Mouse (Mus musculus) embryo, embryonic 10 days (tissue): ENCODE results near the gene Lama2.

Experiments used
- DNase-seq: peaks from one replicate; pipeline ENCODE4 v3.0.0-alpha.2; 2015; ENCODE audit warnings: low spot score

The Lama2 gene

DNA sequence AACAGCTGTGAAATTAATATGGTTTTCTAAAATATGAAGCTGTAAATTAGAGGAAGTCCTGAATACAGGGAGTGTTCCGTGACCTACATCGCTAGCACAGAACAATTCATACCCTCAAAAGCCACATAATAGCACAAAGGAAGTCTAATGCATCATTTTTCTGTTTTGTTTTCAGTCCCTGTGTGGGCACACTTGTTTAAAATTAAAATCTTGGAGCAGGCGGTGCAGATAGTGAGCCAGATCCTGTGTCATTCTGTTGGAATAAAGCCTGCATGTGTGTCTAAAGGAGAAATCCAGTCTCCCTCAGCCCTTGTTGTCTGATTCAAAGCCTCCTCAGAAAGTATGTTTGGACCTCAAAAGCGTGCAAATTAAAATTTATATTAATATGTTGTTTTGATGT lies 234.9 kb downstream of the Lama2 start:
- DNase-seq, result no peak

DNA sequence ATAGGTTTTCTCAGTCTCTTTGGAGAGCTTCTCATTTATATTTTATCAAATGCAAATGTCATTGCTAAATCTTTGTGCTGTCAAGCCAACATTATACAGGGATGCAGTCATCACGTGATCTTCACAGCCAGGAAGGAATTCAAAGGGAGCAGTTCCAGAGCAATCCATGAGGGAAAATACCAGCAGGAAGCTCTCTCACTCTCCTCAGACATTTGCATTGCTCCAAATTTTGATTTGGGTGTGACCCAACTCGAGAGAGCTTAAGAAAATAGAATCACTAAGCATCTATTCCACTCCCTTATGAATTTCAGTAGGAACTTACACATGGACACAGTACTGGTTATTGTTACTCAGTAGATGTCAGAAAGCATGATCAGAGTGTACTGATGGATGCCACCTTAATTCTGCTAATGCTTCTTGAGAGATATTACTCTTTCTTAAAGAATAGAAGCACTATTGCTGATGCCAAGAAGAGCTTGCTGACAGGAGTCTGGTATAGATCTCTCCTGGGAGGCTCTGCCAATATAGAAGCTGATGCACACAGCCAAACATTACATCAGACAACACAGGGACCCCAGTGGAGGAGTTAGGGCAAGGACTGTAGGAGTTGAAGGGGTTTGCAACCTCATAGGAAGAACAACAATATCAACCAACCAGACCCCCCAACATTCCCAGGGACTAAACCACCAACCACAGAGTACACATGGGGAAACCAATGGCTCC lies 236.5 kb downstream of the Lama2 start:
- no peak for DNase-seq

DNA sequence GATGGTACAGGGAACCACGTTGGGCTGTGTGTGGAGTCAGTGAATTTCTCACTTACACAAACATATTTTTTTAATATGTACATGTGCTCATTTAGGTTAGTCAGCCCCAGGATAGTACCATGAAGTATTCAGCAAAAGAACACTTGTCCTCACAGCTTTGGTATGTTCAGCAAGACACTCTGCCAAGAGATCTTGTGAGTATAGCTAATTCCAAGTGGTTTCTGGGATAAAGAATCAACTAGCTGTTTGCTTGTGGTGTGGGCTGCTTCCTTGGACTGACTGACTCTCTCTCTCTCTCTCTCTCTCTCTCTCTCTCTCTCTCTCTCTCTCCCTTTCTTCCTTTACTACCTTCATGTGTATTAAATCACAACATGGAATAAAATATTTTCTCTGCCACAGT lies 241.3 kb downstream of the Lama2 start:
- DNase-seq, result no peak

DNA sequence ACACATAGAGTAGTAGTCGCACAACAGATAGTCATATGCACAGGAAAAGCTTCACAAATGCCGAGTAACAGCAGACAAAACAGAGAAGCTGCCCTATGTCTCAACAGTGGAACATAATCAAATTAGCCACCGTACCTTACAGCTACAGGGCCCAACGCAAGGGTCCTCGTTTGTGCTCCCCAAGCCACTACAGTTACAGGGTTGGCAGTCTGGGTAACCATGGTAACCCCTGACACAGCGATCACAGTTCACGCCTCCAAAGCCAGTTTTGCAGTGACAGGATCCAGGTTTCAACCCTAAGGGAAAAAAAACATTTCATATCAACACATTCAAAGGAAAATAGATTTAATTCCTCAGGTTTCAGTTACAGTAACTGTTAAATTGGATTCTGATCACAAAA lies 275.3 kb downstream of the Lama2 start:
- DNase-seq, result peak; percentile 43

DNA sequence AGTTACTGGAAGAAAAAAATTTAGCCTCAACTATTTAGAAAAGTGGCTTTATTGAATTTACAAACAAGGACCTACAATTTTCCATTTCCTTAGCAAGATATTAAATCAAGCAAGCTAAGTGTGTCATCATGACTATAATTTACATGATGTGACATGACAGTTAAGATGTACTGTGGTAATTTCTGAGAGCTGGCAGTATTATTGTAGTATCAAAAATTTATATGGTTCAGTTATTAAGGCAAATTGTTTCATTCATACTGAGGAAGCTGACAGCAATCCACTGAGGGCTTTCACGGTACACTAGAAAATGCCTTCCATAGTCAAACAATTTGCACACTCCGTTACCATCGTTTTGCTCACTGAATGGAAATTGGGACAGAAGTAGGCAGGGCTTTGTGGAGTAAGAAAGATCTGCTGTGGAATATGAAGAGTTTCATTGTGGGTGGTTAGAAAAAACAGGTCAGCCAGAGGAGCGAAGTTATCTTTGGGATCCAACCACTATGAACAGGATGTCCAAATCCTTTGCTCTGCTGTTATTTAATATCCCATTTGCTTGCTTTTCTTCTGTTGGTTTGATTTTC lies 297.1 kb downstream of the Lama2 start:
- DNase-seq, result no peak

DNA sequence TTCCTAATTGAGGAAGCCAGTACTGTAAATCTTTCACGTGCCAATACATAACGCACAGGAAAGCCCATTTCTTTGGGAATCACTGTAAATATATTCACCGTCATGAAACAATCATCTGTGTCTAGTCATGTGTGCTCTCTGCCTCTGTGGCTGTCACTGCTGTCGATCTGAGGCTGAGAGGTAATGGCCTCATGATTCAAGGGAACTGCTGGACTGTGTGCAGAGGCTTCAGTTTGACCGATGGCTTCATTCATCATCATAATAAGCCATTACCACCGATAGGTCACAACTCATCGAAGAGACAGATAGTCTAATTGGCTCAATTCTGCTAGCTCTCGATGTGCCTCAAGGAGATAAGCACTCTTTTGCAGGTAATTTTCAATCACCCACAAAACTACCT lies 312.1 kb downstream of the Lama2 start:
- no peak for DNase-seq

DNA sequence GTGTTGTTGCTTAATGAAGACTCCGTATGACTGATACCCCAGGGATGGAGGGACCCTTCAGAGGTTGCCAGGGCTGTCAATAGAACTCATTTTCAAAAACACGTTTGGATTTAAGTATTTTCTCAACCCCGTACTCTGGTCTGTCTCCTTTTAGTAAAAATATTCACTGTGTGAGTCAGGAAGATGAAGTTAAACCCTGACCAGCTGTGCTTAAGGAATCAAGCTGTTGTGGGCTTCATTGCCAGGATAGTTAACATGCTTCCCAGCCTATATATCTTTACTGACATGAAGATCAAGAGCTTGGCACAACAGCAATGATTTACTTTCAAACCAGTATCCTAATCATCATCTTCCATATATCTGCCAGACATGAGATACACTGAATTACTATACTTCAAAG lies 314.3 kb downstream of the Lama2 start:
- no peak for DNase-seq

DNA sequence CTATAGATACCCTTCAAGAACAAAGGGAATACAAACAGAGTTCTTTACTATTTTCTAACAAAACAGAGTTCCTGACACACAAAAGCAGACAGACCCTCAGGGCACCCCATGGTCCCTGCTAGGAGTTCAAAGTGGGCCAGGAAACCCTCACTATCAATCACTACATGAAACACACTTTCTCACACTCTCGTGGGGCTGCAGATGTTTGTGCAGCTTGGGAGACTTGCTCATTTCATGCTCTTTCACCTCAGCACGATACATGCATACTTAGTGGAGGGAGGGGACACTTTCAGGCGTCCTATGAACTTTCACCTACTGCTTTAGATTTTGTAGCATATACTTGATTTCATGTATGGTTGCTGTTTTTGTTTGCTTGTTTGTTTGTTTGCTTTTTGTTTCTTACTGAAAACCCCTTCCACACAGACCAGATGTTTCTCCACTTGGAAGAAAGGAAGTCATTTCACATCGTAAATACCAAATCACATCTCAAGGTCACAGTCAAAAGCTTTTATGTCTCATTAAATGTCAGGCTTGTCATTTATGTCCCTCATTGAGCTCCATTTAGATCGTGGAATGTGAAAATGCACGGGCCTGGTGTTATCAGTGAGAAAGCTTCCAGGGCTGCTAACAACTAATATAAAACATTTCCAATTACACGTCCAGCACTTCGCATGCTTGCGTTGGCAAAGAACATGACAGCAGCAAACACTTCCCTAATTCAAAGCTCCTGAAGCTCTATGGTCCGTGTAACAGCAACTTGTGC lies 334.3 kb downstream of the Lama2 start:
- peak; percentile 62 for DNase-seq

DNA sequence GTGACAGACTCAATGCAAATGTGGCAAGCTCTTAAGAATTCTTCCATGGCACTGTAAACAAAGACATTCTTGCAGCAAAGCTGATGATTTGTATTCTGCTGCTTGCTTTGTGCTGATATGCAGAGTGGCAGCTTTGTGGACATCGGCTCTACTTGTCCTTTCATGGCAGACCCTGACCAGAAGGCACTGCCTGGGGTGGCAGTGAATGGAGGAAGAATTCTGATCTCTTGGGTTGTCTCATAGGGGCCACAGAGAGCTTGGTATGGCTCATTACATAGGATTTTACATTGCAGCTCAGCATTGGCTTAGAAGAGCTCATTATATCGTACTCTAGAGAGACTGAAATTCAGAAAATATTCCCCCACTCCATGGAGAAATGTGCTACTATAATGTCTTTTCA lies 352.1 kb downstream of the Lama2 start:
- no peak for DNase-seq

DNA sequence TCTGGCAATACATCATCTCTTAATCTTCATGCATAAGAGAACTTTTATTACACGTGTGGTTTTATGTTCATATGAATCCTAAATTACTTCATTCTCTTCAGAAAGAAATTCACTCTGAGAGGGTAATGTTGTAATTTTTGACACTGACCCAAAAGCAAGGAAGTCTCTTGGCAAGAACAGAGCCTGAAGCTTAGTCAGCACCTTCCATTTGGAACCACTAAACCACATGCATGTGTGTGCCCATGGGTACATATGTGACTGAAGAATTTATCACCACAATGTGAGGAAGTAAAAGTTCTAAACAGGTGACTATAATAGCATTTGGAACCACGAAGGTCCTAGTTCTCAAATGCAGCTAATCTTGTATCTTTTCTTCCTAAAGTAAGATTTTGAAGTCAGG lies 353.7 kb downstream of the Lama2 start:
- DNase-seq, result no peak

DNA sequence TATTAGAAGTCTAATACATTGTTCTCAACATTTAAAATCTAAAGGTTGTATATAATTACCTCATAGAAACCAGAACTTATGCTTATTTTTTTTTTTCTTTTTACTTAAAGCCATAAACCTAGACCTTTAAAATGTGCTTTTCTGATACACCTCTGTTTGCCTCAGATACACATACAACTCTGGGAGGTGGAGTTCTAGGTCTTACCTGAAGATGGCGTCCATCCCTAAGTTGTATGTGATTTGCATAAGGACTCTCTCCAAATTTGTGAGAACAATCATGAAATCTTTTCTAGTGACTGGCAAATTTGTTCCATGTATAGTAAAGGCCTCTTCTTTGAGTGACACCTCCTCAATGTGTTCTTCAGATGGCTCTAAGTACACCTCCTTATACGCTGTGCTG lies 354.8 kb downstream of the Lama2 start:
- no peak for DNase-seq

DNA sequence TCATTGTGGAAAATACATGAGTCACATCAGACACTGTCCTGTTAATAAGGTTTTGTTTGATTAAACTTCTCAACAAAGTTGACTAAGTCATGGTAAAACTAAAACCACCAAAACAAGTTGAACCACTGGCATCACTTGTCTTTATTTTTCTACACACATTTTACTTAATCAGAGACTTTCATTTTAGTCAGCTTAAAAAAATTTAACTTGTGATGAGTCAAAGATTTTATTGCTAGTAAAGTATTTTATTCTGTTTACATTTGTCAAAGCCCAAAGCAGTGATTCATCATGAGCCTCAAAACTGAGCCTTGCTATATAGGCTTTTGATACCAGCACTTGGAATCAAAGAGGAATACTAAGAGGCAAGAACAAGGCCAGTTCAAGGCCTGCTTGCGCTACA lies 369.8 kb downstream of the Lama2 start:
- DNase-seq, result no peak

DNA sequence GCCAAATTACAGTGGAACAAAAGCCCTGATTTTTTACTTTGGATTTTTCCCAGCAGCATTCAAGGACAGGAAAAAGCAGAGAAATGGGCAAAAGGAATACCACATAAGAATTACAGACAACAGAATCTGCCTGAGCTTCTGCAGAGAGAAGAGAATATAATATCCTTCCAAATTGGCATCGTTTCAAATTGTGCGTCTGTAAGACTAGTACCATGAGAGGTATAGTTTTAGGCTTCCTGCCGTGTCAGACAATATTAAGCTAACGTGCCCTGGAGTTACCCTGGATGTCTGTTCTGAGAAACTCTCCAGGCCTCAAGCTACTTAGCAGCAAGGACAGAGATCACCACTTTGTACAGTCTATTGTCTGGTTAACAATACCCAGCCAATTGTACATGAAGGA lies 384.8 kb downstream of the Lama2 start:
- no peak for DNase-seq

DNA sequence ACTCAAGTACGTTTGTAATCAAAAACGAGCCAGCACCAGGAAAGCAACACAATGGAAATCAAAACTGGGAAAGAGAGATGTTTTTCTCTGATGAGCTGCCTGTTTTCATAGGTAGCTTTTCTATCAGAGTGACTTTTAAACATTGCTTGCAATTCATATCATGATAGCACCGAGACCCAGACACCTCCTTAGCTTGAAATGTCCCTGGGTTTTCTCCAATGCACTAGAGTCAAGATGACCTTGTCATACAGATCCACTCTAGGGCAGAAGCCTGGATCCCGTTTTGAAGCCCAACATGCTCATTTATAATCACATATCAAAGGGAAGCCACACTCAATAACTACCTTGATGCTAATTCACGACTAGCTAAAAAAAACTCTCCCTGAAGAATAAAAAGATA lies 386.0 kb downstream of the Lama2 start:
- DNase-seq, result no peak

DNA sequence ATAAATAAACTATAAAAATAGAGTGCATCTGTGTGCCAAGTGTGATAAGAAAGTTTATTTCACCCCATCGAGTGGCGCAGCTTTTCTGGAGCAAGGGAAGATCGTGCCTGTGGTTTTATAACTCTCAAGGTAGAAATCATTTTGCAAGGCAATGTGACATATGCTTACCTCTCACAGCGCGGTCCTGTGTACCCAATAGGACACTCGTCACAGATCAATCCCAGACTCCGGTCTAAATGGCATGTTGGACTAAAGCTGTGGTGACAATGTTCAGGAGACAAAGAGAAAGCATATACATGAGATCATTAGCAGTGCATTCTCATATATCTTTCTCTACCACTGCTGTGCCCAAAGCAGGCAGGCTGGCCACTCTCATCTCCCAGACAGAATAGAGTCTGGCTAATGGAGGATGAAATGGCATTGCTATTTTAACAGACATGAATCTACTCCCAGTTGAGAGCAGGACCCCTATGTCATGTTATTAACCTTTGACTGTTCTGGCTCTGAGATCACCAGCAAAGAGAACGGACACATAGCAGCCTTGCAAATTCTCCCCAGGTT lies 395.7 kb downstream of the Lama2 start:
- DNase-seq, result no peak

DNA sequence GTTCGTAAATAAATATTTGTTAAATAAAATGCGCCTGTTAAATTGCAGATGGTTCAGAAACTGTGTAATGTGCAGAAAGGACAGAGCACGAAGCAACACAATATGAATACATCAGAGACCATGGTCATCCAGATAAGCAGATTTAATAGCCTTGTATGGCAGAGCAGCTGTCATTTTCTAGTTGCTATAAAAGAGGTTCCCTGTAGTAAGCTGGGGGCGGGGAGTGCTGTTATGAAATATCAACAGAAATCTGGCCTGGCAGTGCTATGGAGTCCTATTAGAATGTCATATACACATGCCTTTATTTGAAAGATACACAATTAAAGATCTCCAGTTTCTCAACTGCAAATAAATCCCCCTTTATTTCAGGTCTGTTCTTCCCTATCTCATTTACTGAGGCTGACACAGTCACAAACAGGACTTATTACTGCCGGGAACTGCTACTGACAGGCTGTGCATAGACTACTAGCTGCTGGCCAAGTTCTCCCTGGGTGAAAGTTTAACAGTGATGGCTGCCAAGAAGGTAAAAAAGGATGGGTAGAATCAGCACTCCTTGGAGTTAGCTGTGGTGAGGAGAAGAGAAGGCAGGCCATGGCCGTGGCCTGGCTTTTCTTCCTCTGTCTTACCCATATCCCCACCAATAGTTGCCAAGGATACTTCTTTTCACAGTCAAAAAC lies 396.8 kb downstream of the Lama2 start:
- DNase-seq, result no peak

DNA sequence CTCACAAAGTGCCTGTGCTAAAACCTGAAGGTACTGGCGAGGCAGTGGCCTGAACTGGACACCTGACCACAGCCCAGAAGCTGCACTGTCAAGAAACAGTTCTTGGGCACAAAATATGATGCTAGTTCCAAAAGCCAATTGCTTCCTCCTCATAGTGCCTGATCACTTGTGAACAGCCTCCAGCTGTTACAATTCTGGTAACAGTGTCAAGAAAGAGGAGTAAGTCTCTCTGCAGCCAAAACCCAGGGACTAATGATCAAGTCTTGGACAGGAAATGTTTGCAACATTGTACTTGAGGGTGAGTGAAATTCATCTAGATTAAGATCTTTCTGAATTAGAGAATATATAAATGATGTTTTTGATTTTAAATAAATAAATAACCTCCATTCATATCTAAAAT lies 399.9 kb downstream of the Lama2 start:
- no peak for DNase-seq

DNA sequence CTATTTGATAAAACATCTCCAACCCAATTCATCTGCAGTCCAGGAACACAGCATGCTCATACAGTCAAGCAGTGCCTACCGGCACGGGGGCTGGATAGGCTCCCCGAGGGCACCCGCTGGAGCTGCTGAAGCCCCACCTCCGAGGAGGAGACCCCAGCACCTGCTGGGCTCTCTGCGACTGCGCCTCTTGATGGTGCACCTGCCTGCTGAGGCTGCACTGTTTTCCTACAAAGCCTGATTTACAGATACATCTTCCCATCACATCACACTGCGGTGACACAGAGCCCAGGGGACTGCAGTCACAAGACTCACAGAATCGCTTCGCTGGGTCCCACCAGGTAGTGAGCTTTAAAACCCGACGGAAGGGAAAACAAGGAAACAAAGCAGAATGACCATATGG lies 412.2 kb downstream of the Lama2 start:
- DNase-seq, result no peak

DNA sequence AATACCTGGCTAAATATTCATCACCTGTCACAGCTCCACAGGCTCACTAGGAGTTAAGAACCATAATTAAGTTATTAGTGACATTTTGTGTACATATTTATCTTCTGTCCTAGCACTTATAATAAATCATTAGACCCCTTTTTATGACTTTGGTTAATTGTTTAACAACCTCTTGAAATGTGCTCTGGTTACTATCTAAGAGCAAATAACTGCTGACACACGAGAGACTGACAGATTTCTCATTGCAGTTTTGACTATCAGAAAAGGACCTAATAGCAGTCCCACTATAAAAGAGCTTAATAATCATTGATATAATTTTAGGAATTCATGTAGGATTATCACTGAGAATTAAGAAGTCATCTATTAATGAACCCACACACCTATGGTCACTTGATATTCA lies 421.1 kb downstream of the Lama2 start:
- no peak for DNase-seq

DNA sequence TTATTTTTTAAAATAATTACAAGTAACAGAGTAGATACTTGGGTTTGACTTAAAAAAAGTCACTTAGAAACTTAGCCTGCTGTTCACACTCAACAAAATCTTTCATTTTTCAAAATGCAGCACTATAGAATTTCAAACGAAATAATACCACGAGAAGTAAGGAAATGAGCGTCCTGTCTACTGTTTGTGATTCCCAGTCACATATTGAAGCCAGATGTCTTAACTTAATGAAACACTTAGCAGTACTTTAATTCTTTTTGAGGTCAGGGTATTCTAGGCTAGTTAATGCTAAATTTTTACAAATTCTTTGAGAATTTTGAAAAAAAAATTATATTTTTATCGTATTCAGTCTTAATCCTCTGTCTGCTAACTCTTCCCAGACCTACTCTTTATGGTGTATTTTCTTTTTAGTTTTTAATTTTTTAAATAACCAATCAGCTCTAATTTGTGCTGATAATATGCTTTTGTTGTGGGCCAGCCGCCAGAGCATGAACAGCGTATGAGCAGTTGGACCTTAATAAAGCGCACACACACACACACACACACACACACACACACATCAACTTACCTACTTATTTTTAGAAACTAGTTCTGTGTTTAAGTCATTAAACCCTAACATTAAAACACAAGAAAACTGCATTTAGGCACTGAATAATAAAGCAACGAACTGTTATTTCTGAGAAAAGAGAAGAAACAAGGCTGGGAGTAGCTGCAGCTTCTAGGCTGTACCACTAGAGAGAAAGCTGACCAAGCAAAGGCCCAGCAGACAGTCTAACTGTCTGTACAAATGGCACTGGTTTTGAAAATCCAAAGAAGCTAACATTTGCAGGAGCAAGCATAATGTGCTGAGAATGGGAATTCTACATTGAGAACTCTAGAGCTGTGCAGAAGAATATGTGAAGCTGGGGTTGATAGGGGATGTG lies 425.3 kb downstream of the Lama2 start:
- DNase-seq, result no peak

DNA sequence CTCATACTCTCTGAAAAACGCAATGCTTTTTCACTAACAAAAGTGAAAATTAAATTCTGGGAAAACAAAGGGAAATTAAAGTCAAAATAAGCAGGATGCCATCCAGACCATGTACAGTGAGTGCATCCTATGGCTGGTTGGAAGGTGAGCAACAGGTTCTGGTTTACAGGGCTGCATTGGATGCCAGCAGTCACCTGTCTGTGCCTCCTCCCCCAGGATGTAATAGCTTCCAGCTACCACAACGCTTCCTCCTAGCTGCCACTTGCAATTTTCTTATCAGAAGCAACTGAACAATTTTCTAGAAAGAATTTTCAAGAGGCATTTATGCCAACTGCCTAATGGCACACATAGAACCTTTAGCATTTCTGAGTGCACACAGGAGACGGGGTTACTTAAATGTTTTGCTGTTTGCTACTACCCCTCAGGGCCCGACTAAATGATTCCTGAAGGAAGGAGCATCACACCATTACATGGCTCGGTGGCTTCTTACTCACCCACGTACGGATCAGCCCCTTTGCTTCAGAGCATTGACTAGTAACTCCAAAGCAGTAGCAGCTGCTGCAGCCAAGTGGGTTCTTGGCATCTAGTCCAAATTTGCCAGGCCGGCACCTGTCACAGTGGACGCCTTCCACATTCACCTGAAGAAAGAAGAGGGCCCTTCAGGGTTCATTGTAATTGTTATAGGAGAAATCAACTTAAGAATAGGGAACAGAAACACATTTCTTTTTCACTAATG lies 430.8 kb downstream of the Lama2 start:
- DNase-seq, result no peak
